Mouse (Mus musculus) adrenal gland, adult 8-10 months (tissue): ENCODE results near the gene Rab38. TPM values are rescaled to one million over a fixed set of nuclear protein-coding genes. Genes with fewer than 3 reads are reported as not detected.

Experiments used
- DNase-seq: peaks from one replicate; pipeline ENCODE4 v3.0.0; 2022
- total RNA-seq, 4 experiments: library from RNA; stranded (reverse); gene quantifications; 2 replicates each; pipeline ENCODE4 v1.2.4; 2022

Rab38 gene
- total RNA-seq, result under 1 TPM in 3 of 4 experiments, not detected in 1; 0.20 to 0.43 (median 0.24) TPM

DNA sequence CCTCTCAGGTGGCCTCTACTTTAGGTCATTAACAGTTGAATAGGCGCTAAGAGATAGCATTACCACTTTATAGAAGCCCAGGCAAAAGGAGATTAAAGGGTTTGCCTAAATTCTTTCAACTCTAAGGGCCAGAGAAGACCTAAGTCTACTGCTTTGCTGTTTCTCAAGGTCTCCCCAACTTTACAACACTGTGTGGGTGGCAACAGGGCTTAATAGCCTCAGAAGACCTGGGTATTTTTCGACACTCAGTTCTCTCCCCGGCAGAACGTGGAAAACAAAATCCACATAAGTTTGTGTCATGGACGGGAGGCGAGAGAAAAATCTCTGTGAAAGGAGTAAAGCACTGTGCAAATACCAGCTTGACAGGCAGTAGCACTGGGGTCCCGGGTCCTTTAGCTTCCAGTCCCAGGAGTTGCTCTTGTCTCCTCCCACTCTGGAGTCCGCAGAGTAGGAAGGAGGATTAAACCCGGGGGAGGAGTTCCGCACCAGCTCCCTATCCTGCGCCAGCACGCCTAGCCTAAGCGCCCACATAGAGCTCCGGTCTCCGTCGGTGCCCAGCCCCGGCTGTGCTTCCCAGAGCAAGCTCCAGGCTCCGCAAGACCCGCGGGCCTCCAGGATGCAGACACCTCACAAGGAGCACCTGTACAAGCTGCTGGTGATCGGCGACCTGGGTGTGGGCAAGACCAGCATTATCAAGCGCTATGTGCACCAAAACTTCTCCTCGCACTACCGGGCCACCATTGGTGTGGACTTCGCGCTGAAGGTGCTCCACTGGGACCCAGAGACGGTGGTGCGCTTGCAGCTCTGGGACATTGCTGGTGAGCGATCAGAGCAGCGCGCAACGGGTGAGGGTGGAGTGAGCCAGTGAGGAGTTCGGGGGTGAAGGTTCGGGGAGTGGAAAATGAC is at the start of gene Rab38:
TSS of gene Rab38 (plus strand) at position 488 of the 906 bp plus-strand sequence.
- DNase-seq, result no peak

DNA sequence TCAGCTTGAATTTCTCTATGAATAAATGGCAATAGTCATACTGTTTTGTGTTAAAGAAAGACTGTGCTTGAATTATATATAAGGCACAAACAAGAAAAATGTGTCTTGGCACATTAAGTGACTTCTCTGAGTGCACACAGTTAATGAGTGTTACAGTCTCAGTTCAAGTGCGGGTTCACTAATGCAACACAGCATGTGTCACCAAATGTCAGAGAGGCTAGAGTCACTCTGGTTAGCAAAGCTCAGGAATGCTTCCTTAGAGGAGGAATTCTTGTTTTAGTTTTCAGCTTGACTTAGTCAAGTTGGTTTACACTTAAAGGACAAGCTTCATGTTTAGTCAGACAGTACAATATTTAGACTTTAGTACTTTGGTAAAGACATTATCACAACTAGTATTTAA is 35.5 kb upstream of the Rab38 start:
- DNase-seq, result no peak

DNA sequence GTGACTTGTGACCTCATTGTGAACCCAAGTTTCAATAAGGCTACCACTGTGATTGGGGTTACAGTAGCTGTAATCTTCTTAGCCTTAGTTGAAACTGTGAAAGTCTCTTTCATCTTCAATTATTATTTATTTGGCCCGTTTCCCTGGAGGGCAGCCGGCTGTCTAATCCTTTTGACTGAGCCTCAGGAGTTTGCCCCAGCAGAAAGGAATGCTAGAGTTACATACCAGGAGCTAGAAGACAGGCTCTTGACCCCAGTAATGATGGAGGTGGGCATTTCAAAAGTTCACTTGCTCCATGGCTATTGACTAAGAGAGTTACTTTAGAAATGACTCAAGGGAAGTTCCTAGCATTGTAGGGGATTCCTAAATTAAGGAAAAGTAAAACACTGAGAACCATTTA is 34.3 kb upstream of the Rab38 start:
- no peak for DNase-seq

DNA sequence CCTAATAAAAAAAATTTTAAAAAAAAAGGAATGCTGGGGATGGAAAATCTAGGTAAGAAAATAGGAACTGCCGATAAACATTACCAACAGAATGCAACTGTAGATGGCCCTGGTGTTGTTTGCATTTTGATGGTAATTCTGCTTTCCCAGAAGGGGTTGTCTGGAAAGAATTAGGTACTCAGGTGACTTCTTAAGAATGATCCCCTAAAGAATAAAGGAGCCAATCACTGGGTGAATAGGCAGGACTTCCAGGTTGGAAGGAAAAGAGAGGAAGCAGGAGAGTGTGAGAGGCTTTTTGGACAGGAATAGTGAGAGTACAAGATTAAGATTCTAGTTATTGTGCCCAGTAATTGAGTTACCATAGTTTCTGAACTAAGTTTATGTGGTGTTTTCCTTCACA is 24.8 kb upstream of the Rab38 start:
- DNase-seq, result no peak

DNA sequence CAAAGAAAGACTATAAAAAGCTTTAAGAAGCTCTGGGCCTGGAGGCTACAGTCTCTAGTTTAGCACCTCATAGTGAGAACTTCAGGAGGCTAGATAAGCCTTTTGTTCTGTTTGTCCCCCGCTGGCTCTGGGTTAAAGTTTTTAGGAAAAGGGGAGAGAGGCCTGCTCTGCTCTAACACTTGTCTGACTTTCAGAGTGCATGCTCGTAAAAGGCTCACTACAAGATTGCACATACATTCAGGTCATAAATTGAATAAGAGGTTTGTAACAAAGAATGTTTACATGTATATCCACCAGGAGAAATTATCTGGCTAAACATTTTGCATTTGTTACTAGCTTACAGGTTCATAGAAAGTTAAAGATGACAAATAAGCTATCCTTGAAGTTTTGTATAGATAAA is 23.6 kb upstream of the Rab38 start:
- no peak for DNase-seq

DNA sequence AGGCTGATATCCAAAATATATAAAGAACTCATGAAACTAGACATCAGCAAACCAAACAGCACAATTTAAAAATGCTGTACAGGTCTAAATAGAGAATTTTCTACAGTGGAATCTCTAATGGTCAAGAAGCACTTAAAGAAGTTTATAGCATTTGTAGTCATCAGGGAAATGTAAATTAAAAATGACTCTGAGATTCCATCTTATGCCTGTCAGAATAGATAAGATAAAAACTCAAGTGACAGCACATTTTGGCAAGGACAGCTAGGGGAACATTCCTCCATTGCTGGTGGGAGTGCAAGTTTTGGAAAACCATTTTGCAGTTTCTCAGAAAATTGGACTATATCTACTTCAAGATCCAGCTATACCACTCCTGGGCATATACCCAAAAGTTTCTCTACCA is 8.3 kb upstream of the Rab38 start:
- DNase-seq, result no peak

DNA sequence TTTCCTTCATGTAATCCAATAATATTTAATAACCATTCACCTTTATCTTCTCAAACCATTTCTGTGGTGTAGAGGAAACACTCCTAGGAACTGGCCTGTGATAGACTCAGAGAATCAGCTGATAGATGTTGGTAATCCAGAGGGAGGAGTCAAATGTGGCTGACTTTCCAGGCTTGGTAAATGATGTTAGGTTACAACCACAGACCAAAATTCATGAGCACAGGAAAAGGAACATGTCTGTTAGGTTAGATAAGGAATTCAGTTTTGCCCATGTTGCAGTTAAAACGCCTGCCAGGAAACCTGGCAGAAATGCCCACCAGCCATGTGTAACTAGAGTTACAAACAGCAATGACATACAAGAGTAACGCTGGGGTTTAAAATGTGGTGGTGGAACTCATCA is 6.2 kb upstream of the Rab38 start:
- no peak for DNase-seq

DNA sequence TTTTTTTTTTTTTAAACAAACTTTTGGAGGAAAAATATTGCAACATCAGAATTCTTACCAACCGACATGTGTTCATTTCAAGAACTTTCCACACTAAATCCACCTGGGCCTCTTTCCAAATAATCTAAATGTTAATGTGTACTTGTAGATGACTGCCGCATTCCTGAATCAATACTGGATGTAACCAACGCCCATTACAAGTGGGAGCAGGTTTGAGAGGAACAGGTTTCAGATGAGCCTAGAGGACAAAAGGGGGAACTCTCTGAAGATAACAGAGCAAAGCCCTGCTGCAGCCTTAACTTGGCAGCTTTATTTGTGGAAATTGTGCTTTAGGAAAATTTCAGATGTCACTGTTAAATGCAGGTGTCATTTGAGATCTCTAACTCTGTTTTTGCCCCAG is 4.3 kb upstream of the Rab38 start:
- DNase-seq, result no peak

DNA sequence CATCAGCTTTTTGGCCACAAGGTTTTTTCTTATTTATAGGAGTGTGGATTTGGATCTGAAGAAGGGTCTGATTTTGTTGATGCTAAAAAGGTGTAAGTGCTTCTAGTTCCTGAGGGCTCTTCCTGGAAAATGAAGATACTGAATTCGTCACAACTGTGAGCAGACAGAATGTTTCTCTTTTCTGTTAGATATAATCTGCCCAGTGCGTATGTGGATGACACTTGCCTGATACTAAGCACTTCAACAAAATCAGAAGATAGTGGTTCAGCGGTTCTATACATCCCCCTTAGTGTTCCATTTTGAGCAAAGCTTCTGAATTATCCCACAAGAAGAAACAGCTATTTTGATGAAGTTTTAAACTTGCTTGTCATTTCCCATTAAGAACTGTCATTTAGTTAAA is 2.6 kb upstream of the Rab38 start:
- DNase-seq, result no peak

DNA sequence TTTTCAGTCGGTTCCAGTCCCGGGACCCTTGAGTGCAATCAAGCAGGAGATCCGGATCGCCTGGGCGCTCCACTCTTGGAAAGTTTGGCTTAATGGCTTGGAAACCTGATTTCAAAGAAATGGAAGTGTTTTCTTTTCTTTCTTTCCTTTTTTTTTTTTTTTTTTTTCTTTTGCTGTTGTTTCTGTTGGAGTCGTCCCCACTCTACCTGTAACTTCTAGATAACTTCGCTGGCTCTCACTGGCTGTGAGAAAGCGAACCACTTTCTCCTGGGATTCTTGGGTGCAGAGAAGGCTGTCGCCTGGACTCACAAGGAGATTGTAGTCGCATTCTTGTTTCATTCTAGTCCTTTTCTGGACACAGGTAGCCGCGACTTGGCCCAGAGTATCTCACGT is 615 bp downstream of the Rab38 start:
- no peak for DNase-seq

DNA sequence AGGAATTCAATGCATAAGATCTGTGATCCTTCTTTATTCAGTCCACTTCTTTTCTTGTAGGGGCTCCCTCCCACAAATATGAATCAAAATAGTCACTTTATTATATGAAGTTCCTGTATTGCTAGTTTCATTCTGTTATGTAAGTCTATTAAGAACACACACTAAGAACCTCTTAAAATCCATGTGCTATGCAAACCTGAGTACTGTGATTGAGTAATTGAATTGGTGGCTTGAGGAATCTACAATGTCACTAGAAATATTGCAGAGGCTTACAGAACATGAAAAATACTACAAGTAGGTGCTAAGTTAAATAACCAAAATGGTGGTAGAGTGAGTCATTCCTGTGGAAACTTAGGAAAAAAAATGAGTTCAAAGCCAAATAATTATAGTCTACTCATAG is 10.2 kb downstream of the Rab38 start:
- DNase-seq, result no peak

DNA sequence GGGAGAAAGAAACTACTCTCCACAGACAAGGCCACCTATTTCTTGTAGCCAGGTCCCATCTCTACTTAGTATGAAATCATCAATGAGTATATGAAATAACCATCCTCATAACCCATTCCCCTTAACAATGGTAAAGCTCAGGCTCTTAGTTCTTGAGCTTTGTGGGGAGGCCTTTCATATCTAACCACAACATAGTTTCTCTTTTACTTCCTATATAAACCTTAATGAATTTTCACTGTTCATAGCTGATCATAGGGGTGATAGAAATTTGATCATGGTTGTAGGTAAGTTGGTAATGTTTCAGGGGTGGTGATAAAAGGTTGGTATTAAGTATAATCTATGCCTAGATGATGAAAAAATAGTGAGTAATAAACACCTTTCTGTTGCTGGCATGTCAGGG is 12.6 kb downstream of the Rab38 start:
- no peak for DNase-seq

DNA sequence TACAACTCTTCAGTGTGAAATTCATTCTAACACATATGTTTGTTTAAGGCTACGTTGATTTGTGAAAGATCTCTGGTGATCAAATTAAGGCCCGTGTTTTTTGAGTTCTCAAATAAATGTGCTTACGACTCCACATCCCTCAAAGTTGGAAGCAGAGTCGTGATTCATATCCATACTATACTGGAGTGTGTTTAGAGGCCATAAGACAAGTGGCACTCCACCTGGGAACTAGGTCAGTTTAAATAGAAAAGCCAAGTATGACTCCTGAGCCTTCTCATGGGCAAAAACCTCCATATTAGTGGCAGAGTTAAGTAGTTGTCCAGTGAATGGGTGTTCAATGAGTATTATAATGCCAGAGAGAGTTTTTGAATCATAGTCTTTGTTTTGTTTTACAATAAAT is 13.4 kb downstream of the Rab38 start:
- no peak for DNase-seq

DNA sequence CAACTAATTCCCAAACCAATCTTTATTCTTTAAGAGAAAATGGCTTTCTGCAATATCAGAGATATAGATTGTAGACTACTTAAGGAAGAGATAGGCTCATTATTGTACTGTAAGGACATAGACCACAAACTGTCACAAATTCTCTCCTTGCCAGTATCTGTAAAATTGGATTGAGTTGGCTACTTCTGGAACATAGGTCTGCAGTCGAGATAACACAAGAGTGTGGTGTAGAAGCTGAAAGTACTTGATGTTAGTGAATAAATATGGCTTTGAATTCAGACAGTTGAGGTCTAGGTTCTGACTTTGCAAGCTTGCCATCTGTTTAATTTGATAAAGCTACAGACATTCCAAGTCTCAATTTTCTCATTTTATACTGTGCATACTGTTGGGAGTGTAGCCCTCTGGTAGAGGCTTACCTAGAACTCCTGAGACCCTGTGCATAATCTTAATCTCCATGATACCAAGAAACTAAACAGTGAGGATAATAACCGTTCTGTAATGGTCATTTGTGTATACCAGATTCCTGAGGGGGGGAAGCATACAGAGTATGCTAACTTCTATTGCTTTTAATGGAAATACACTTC is 15.3 kb downstream of the Rab38 start:
- DNase-seq, result no peak

DNA sequence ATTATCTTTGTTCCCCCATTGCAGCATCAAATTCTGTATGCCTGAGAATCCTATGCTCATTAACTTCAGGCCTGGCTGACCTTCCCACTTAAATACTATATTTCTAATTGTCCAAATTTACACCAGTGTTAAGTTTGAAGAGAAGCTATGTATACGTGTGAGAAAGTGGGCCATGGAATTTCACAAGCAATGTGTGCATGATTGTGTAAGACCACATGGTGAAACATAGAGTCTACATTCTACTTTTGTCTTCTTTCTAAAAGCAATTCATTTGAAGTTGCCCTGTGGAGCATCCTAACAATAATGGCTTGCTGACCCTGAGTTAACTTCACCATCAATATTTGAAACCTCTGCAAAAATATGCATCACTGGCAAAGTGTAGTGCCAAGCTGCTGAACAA is 23.2 kb downstream of the Rab38 start:
- no peak for DNase-seq

DNA sequence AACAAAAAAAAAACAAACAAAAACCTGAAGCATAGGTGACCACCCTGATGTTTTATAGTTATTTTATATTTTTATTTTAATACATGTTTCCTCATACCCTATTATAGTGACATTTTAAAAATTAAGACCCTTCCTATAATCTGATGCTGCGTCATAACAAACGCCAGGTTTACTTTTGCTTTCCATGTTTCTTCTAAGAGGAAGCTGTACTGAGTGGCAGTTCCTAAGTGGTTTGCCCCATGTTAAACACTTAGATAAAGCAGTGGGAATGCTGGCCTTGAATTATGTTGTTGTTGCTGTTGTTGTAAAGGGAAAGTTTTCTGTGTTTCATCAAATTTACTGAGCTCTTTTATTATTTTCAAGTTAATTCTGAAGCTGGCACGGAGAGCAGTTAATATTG is 27.8 kb downstream of the Rab38 start:
- no peak for DNase-seq

DNA sequence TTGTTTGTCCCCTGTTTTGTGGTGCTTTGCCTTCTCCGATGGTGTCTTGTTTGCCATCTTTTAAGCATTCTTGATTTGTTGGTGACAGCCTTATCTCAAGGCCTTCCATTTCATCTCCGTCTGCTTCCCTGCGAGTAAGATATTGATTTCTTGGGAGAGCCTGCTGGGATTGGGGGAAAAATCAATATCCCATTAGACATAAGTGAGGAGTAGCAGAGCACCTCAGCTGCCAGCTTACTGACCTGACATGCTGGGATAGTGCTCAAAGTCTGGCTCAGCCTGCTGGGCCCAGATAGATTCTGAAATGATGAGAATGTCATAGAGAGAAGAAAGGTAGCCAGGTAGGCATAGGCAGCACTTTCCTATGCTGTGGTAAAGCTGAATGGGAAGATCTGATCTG is 37.7 kb downstream of the Rab38 start:
- DNase-seq, result no peak

DNA sequence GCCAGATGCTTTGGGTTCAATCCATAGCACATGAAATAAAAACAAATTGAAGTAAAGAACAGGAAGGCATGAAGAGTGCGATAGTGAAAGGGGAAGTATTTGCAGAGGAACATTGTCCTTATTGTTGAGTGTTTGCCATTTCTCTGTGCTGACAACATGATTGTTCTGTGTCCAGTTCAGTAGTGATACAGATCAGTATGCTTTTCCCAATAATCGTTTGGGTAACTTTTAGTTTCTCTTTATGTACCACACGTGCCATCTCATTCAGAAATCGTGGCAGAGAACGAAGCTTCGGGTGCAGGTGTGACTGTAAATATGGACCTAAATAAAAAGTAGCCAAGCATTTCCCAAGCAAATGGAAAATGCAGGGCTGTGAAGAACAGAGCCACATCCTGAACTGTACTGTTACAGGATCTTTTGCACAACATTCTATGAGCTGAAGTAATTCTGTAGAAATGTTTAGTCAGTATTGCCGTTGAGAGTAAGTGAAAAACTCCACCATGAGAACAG is 52.1 kb downstream of the Rab38 start:
- no peak for DNase-seq

DNA sequence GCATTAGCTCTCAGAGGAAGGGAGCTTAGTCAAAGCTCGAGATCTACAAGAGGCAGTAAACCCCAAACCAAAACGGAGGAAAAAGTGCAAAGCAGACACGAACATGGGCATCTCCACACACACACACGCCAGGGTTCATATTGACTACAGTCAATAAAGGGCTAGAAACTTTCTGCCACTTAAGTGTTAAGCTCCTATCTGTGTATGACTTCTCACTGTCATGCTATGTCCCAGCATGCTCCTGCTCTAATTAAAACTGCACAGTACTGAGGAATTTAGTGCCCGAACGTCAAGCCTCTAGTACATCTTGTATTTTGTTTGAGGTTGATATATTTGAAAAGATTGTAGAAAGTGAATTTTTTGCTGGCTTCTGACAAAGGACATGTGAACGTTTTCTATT is 52.6 kb downstream of the Rab38 start:
- DNase-seq, result no peak

DNA sequence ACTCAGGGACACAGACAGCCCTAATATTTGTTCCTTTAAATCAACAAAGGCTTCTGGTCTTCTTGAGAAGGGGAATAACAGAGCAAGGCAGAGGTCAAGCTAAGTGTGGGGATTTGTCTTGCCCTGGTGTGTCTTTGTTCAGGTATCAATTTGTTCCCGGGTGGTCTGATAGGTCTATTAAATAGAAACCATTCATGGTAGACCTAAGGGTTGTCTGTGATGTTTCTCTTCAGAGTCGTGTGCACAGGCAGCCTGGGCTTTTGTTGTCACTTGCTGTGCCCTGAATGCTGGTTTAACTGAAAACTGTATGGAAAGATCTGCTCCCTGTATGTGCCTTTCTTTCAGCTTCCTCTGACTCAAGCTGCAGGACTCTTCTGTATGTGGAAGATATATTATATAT is 60.9 kb downstream of the Rab38 start:
- no peak for DNase-seq

DNA sequence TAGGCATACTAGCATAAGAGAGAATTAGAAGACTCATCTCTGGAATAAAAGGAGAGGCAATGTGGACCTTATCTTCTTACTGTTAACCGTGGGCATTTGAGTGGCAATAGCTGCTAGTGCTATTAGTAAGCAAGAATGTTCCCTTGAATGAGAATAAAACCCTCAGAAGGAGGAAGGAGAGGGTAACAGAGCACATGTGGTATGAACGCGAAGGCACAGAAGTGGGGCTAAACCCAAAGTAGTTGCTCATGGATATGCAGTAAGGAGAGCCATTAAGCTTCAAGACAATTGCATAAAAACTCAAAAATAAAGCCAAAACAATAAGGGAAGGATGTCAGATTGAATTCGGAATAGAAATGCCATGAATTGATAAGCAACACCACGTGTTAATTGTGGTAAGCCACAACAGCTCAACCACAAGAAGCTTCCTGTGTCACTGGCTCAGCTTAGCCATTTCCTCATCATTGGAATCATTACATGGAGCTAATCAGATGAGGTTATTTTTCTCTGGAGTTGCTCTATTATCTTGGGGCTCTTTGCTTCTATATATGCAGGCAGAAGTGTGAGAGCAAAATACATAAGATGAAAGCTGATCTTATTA is 72.2 kb downstream of the Rab38 start:
- no peak for DNase-seq

DNA sequence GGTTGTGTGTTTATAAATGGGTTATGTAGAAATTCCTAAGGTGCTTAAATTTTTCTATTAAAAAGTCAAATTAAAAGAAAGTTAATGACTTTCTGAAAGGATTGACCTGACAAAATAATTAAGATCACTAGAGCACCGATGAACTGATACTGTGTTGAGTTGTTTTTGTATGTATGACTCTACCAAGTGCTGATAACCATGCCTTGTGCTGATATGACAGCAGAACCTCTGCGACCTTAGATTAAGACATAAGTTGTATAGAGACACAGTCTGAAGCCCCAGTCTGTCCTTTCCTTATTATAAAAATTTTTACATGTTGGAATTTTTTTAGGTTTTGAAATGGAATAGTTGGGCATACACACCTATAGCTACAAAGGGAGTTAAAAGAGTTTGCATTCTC is 79.7 kb downstream of the Rab38 start:
- no peak for DNase-seq

DNA sequence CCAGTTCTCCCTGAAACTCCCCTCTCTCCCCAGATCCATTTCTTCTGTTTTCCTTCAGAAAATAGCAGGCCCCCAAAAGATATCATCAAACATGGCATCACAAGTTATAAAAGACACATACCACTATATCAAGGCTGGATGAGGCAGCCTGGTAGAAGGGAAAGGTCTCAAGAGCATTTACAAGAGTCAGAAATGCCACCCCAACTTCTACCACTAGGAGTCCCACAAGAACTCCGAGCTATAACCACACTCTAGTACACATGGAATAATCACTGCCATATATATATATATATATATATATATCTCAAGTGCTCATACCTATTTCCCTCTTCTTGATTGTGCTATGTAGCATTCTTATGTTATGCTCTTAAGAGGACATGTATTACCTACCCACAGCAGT is 92.4 kb downstream of the Rab38 start:
- DNase-seq, result no peak
